In genomic region chr3:90136660-90137059, GRCm38 (mm10) we compare ENCODE assay signal across 12 mouse cellular contexts. TPM values are rescaled to one million over a fixed set of nuclear protein-coding genes. Genes with fewer than 3 reads are reported as not detected.
DNase-seq lines count a peak whose midpoint lies in the region; ATAC-seq and TF ChIP-seq lines count a peak whose summit lies in the region.
"Had no signal": no experiment of that assay in that cellular context is flagged by ENCODE, and none has a peak within 500 bp of the region (broad histone marks: within the 10 kb centered on the region; RNA-seq: fewer than 3 reads in every experiment).

No protein-coding gene starts in this region.

- no peak overlapping the region for H3K4me3 ChIP-seq in ES-E14 (ENCODE audit: insufficient read depth in 1 of 2, low read depth in 1 of 2, low read length in 2 of 2, poor library complexity in 1 of 2, severe bottlenecking in 1 of 2)
- no peak overlapping the region for H3K4me3 ChIP-seq in cortical plate, adult 2 months (ENCODE audit: insufficient read depth, low read length)
- H3K4me3 ChIP-seq: lung, embryonic 15.5 days; stomach, embryonic 15.5 days had no signal

- 0 out of 4 replicates have a peak, but pooled peaks cover 0 to 1% of the 10 kb centered on the region in 2 experiments for H3K4me1 ChIP-seq in ES-E14 (ENCODE audit: control insufficient read depth in 2 of 2, insufficient read depth in 2 of 2, low read length in 2 of 2, poor library complexity in 1 of 2)
- no peaks in the 10 kb centered on the region for H3K4me1 ChIP-seq in cortical plate, adult 2 months (ENCODE audit: control insufficient read depth, insufficient read depth, low read length)
- H3K4me1 ChIP-seq: stomach, embryonic 15.5 days had no signal

- TF ChIP-seq CTCF in cortical plate, adult 2 months (IDR thresholded peaks at IDR 0.05; ENCODE audit: extremely low read depth, insufficient read depth, low read length) = 0 out of 2 replicates have a peak, but pooled peaks have one; percentile 13

- no peaks in the 10 kb centered on the region for H3K36me3 ChIP-seq in ES-E14 (ENCODE audit: control insufficient read depth, insufficient read depth, low read length, poor library complexity, severe bottlenecking)
- H3K36me3 ChIP-seq: lung, embryonic 15.5 days; stomach, embryonic 15.5 days had no signal

- H3K9ac ChIP-seq in ES-E14 (ENCODE audit: insufficient read depth, low read depth, low read length, poor library complexity, severe bottlenecking) = no peak overlapping the region
- H3K9ac ChIP-seq: lung, embryonic 15.5 days; stomach, embryonic 15.5 days had no signal

- no peak overlapping the region for H3K27ac ChIP-seq in ES-E14 (ENCODE audit: insufficient read depth, low read depth, low read length, poor library complexity, severe bottlenecking)
- no peak overlapping the region for H3K27ac ChIP-seq in cortical plate, adult 2 months (ENCODE audit: insufficient read depth, low read length)
- H3K27ac ChIP-seq: lung, embryonic 15.5 days; stomach, embryonic 15.5 days had no signal

- no peak for TF ChIP-seq POLR2A in cortical plate, adult 2 months (IDR thresholded peaks at IDR 0.05; ENCODE audit: extremely low read depth, insufficient read depth, low read length)

- peak; percentile 11 to 23 for DNase-seq in left cerebral cortex, postnatal 14 days (ENCODE audit: low spot score in 2 of 2)
- DNase-seq in left cerebral cortex, adult 8-10 months (ENCODE audit: low spot score in 2 of 2) = no peak
- peak; percentile 82 for DNase-seq in ES-E14 (ENCODE audit: low read depth, low spot score)
- DNase-seq in lung, postnatal 14 days = peak; percentile 26
- DNase-seq in right cerebral cortex, postnatal 10 days (ENCODE audit: low spot score in 2 of 2) = no peak
- DNase-seq in heart, postnatal 25 days (ENCODE audit: low spot score) = no peak
- DNase-seq: gastrocnemius, postnatal 25 days had no signal

- no peaks in the 10 kb centered on the region for H3K9me3 ChIP-seq in ES-E14 (ENCODE audit: control insufficient read depth, insufficient read depth, low read depth, low read length)
- H3K9me3 ChIP-seq: lung, embryonic 15.5 days; stomach, embryonic 15.5 days had no signal

- no peak for ATAC-seq in erythroblast, adult 5-6 weeks (replicated peaks; ENCODE audit: low FRiP score, poor library complexity, severe bottlenecking)
- ATAC-seq: hindbrain, embryonic 16.5 days had no signal

- in situ Hi-C loops in ES-E14 (cut with MboI; ENCODE audit: low sequenced_read_pairs in 2 of 2, unreplicated experiment in 2 of 2) = no loop called here

- intact Hi-C loops in left cerebral cortex, postnatal 14 days (cut with DNase I) = no loop called here
- intact Hi-C loops in heart, postnatal 25 days (cut with DNase I) = no loop called here

TF ChIP-seq in ES-E14, 5 proteins besides CTCF, POLR2A, EP300 and RAD21:
- TF ChIP-seq ZNF384 (IDR thresholded peaks at IDR 0.05; ENCODE audit: low read depth, low read length) = no peak
- TF ChIP-seq ZC3H11A (IDR thresholded peaks at IDR 0.05; ENCODE audit: borderline replicate concordance, low read depth, low read length) = no peak
- TF ChIP-seq MAFK (IDR thresholded peaks at IDR 0.05; ENCODE audit: insufficient read depth, low read depth, low read length) = no peak
- no peak for TF ChIP-seq HCFC1 (IDR thresholded peaks at IDR 0.05; ENCODE audit: borderline replicate concordance, insufficient read depth, low read length)
- TF ChIP-seq CHD2 (IDR thresholded peaks at IDR 0.05; ENCODE audit: low read depth, low read length) = no peak

RNA-seq across cellular contexts. Expression of gene Nup210l, which starts 32.7 kb away (rescaled TPM):
- under 1 TPM; 0.38 to 0.55 TPM for total RNA-seq in left cerebral cortex, postnatal 14 days (2021)
- total RNA-seq in left cerebral cortex, adult 8-10 months (2022) = under 1 TPM; 0.21 to 0.35 (median 0.32) TPM
- 0.80 and 0.85 TPM in 2 replicates for total RNA-seq in ES-E14 (2012; rRNA removed)
- polyA plus RNA-seq in cortical plate, adult 2 months (2012; rRNA removed) = 0.38 TPM in 2 replicates
- 0.58 TPM in 1 of 2 replicates, not detected in the other for total RNA-seq in erythroblast, adult 5-6 weeks (2015; ENCODE audit: low replicate concordance)
- 0.09 and 0.14 TPM in 2 replicates for total RNA-seq in erythroblast, adult 5-6 weeks (2017; ENCODE audit: low replicate concordance)
- total RNA-seq in heart, postnatal 25 days (2021) = under 1 TPM; 0.08 TPM

Comparison
In these comparisons a context has a peak if more than half of its experiments do, and no peak if none do; other contexts are left out.
1. DNase-seq: peak in left cerebral cortex, postnatal 14 days (2 of 2), ES-E14 (single experiment) and lung, postnatal 14 days (single experiment); none in left cerebral cortex, adult 8-10 months (0 of 2), right cerebral cortex, postnatal 10 days (0 of 2) and heart, postnatal 25 days (single experiment).